Mouse (Mus musculus) ovary, adult 18-20 months (tissue): Measurements from ENCODE around the gene 1700015F17Rik.

ENCODE experiments used
- DNase-seq: peaks from one replicate; pipeline ENCODE4 v3.0.0; 2022; ENCODE audit warnings: low spot score, mixed read lengths

The 1700015F17Rik gene

DNA sequence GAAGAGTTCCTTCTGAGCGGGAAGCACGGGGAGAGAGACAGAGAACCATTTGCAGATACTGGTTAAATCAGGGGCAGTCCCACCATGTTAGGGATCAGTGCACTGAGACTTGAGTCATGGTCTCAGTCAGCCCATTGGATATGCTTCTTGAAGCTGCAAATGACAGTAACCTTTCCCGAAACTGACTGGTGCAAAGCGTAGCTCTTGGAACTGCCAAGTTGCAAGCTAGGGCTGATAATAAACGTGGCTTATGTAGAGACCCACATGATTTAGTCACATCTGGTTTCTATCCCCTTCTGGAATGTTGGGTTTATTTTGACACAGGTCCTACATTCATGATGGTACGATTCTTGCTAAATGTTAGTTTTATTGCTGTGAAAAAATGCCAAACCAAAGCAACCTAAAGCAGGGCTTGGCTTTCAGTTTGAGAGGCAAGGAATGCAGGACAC, 55.2 kb downstream of the 1700015F17Rik start:
- DNase-seq: no peak

GRCm38 (mm10) chr5:5423081-5423480, 55.9 kb downstream of the 1700015F17Rik start:
- DNase-seq: no peak

DNA sequence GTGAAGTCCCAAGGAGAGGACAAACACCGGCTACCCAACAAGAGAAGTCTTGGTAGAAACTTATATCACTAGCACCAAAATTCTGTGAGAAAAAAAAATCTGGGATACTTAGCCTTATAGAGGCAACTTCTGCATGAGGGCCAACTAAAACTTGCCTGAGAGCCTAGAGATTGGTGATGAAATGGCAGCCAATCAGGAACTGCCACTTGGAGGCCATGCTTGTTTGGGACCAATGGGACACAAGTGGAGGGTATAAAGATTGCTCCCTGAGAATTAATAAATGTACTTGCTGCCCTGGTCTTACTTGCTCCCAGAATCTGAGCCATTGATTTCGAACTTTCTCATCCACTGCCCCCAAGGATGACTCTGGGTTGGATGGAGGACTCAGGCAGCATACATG, 57.5 kb downstream of the 1700015F17Rik start:
- no peak for DNase-seq

DNA sequence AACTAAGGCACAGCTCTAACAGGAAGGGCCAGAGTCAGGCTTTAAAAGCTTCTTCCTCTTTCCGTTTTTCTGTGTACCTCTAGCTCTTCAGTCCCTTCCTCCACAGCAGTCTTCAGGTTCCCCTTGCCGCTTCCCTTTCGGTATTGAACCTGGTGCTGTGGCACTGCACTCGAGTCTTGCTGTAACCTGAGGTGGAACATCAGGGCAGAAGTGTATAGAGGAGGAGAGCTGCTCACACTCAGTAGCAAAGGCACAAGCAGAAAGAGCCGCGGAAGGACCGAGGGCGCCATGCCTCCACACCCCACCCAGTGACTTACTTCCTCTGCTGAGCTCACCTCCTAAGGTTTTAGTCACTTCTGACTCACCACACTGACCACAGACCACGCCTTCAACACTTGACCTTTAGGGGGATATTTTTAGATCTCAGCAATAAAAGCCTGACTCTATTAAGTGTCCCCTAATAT, 58.9 kb downstream of the 1700015F17Rik start, which contains the start of gene Cdk14:
Gene Cdk14 (minus strand): TSS at position 321 of the 464 bp plus-strand sequence.
- DNase-seq: no peak

- no peak for DNase-seq
Observed at GRCm38 (mm10) chr5:5419253-5419652, 59.7 kb downstream of the 1700015F17Rik start.

- DNase-seq: no peak
Observed at GRCm38 (mm10) chr5:5414835-5415234, 64.1 kb downstream of the 1700015F17Rik start.

DNA sequence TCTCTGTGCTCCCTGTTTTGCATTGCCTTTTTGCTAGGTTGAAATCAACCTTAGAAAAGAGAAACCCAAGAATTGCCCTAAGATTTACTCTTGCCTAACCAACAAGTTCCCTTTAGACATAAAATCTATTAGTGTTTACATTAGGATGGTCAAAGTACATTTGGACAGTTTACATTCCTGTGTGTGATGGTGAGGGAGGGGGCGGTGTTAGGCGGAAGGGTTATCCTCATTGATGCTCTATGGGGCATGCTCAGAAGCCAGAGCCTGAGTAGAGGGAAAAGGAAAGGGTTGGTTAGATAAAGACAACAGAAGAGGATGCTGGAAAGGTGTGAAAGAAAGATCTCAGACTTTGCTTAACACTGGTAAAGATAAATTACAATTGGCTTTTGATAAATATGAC, 67.1 kb downstream of the 1700015F17Rik start:
- no peak for DNase-seq

DNA sequence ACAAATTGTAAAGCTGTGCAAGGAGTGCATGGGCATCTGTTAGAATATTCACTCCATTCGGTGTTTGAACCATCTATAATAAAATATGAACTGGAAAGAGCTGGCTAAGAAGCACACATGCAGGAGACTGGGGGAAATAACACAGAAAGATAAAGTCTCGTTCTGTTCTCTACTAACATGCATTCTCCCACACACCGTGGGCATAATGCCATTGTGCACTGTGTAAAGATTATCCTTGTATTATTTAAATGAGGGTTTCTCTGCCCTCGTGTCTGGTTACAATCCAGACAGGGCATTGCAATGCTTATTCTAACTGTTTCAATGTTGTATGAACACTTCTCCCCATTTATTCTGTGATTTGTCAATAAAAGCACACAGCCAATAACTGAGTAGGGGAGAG, 77.0 kb downstream of the 1700015F17Rik start:
- no peak for DNase-seq

DNA sequence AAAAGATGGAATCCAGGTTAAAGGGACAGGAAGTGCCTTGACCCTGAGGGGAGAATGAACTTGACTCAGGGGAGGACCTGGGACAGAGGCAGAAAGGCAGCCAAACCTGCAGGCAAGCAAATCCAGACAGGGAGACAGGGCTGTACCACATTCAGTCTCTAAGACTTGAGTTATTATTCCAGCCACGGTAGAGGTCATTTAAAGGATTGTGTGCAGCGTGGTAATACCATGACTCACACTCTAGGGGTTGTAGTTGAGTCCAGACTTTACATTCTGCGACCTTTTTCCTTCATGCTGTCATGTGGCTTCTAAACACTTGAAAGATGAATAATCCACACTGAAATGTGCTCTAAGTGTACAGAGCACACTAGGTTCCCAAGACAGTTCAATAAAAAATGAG, 86.2 kb downstream of the 1700015F17Rik start:
- DNase-seq: no peak
